Mouse (Mus musculus): ENCODE results near the gene Gsk3b. TPM values are rescaled to one million over a fixed set of nuclear protein-coding genes. Genes with fewer than 3 reads are reported as not detected.
"Not testable (repeated sequence)": the region's sequence is repeated elsewhere in the genome, so short reads cannot be mapped to it uniquely, and the experiment has no call there.

Gsk3b gene
- polyA plus RNA-seq, 1 experiment from 2014 or later = 172 TPM

GRCm38 (mm10) chr16:38110001-38110400, 21.2 kb downstream of the Gsk3b start:
- Histone ChIP-seq H3K27me3 (no peaks in the 10 kb centered on the region), H3K36me3 (peaks cover 14% of the 10 kb centered on the region), H3K4me3 (replicated peaks) (no peak overlapping the region), H3K4me2 (replicated peaks) (no peak overlapping the region), H3K27ac (no peak overlapping the region), H3K9ac (replicated peaks) (no peak overlapping the region), H3K9me3 (no peaks in the 10 kb centered on the region), H3K4me1 (replicated peaks) (peaks cover 31% of the 10 kb centered on the region)
- no peak for ATAC-seq
- 88% methylated on average over 9 of the region's 9 CpGs for WGBS

DNA sequence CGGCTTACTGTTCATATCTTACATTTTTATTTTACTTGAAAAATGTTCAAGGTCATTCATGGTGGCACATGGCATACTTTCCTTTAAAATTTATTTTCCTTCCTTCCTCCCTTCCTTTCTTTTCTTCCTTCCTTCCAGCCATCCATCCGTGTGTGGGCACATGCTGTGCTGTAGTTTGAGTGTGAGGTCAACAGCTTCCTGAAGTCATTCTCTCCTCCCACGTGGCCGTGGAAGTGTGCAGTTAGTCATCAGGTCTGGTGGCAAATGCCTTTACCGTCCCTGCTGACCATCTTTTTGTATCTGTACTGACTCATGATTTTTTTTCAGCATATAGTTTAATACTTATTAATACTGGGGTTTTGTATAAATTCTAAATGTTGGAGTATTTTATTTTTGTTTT, 21.8 kb downstream of the Gsk3b start:
- WGBS = 84% methylated on average over 5 of the region's 5 CpGs
- no peak for ATAC-seq
- no peak overlapping the region for H3K9ac ChIP-seq (replicated peaks)

GRCm38 (mm10) chr16:38114074-38114473, 25.3 kb downstream of the Gsk3b start:
- 82% methylated on average over 2 of the region's 2 CpGs for WGBS
- Histone ChIP-seq H3K4me2 (replicated peaks) (no peak overlapping the region), H3K9me3 (no peaks in the 10 kb centered on the region), H3K4me1 (replicated peaks) (peaks cover 28% of the 10 kb centered on the region), H3K36me3 (peaks cover 10% of the 10 kb centered on the region), H3K4me3 (replicated peaks) (no peak overlapping the region), H3K9ac (replicated peaks) (no peak overlapping the region), H3K27me3 (no peaks in the 10 kb centered on the region), H3K27ac (no peak overlapping the region)
- no peak for ATAC-seq

More for the DNA sequence above, 21.8 kb downstream of the Gsk3b start:
- Histone ChIP-seq H3K36me3 (peaks cover 14% of the 10 kb centered on the region), H3K4me2 (replicated peaks) (no peak overlapping the region), H3K27me3 (no peaks in the 10 kb centered on the region), H3K4me3 (replicated peaks) (no peak overlapping the region), H3K27ac (no peak overlapping the region), H3K9me3 (no peaks in the 10 kb centered on the region), H3K4me1 (replicated peaks) (peaks cover 31% of the 10 kb centered on the region)

- peaks cover 30% of the 10 kb centered on the region for H3K4me1 ChIP-seq (replicated peaks)
- H3K27ac ChIP-seq; ATAC-seq; H3K4me2 ChIP-seq (replicated peaks); H3K9me3 ChIP-seq; H3K4me3 ChIP-seq (replicated peaks); H3K27me3 ChIP-seq; H3K9ac ChIP-seq (replicated peaks): not testable (repeated sequence)
- WGBS = 91% methylated on average over 9 of the region's 9 CpGs
- peaks cover 10% of the 10 kb centered on the region for H3K36me3 ChIP-seq
These were observed 29.1 kb downstream of the Gsk3b start for GRCm38 (mm10) chr16:38117909-38118308.

GRCm38 (mm10) chr16:38118723-38119122, 29.9 kb downstream of the Gsk3b start:
- H3K9me3 ChIP-seq = no peaks in the 10 kb centered on the region
- H3K36me3 ChIP-seq = peaks cover 9% of the 10 kb centered on the region
- peaks cover 28% of the 10 kb centered on the region for H3K4me1 ChIP-seq (replicated peaks)
- WGBS = 93% methylated on average over 1 of the region's 1 CpGs
- no peak overlapping the region for H3K9ac ChIP-seq (replicated peaks)
- H3K4me3 ChIP-seq (replicated peaks) = no peak overlapping the region
- no peak for ATAC-seq
- no peak overlapping the region for H3K4me2 ChIP-seq (replicated peaks)
- no peaks in the 10 kb centered on the region for H3K27me3 ChIP-seq
- H3K27ac ChIP-seq = no peak overlapping the region

- Histone ChIP-seq H3K27ac (no peak overlapping the region), H3K4me1 (replicated peaks) (peaks cover 28% of the 10 kb centered on the region), H3K27me3 (no peaks in the 10 kb centered on the region), H3K9ac (replicated peaks) (no peak overlapping the region), H3K36me3 (peaks cover 4% of the 10 kb centered on the region), H3K9me3 (no peaks in the 10 kb centered on the region), H3K4me2 (replicated peaks) (no peak overlapping the region), H3K4me3 (replicated peaks) (no peak overlapping the region)
- WGBS = 94% methylated on average over 5 of the region's 5 CpGs
- no peak for ATAC-seq
These were observed 30.5 kb downstream of the Gsk3b start for GRCm38 (mm10) chr16:38119286-38119685.

- no peak for ATAC-seq
- H3K4me3 ChIP-seq (replicated peaks) = no peak overlapping the region
- no peaks in the 10 kb centered on the region for H3K9me3 ChIP-seq
- no peaks in the 10 kb centered on the region for H3K36me3 ChIP-seq
- WGBS = 84% methylated on average over 5 of the region's 5 CpGs
- H3K4me2 ChIP-seq (replicated peaks) = no peak overlapping the region
- no peaks in the 10 kb centered on the region for H3K27me3 ChIP-seq
- peaks cover 53% of the 10 kb centered on the region for H3K4me1 ChIP-seq (replicated peaks)
- H3K9ac ChIP-seq (replicated peaks) = no peak overlapping the region
- no peak overlapping the region for H3K27ac ChIP-seq
These were observed 40.4 kb downstream of the Gsk3b start for GRCm38 (mm10) chr16:38129171-38129570.

DNA sequence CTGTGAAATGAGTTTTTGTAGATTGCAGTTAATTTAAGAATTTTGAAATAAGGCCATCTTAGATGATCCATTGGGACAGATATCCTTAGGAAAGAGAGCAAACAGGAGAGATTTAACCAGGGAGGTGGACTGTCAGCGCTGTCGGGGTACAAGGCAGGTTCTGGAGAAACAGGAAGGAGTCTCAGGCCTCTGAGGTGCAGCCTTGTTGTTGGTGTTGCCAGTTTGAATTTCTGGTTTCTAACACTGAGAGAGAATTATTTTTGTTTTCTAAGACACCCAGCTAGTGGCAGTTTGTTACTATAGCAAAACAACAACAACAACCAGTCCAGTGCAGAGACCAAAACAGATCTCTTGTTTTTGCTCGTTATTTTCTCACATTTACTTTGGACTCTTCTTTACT, 42.2 kb downstream of the Gsk3b start:
- Histone ChIP-seq H3K4me2 (replicated peaks) (no peak overlapping the region), H3K4me1 (replicated peaks) (peaks cover 60% of the 10 kb centered on the region), H3K36me3 (no peaks in the 10 kb centered on the region), H3K27me3 (no peaks in the 10 kb centered on the region), H3K9ac (replicated peaks) (no peak overlapping the region), H3K9me3 (no peaks in the 10 kb centered on the region), H3K4me3 (replicated peaks) (no peak overlapping the region), H3K27ac (no peak overlapping the region)
- WGBS = 83% methylated on average over 3 of the region's 3 CpGs
- ATAC-seq = no peak

GRCm38 (mm10) chr16:38131756-38132155, 43.0 kb downstream of the Gsk3b start:
- Histone ChIP-seq H3K4me2 (replicated peaks) (peak overlapping the region; percentile 15; the same call in 1 of the 2 replicates), H3K4me3 (replicated peaks) (no peak overlapping the region), H3K27ac (peak overlapping the region; percentile 51; the same call in 1 of the 2 replicates), H3K36me3 (no peaks in the 10 kb centered on the region), H3K4me1 (replicated peaks) (peaks cover 59% of the 10 kb centered on the region), H3K9me3 (no peaks in the 10 kb centered on the region), H3K27me3 (no peaks in the 10 kb centered on the region), H3K9ac (replicated peaks) (0 out of 2 replicates have a peak overlapping the region, but pooled peaks have one; percentile 16)
- peak; percentile 53; the same call in 1 of the 2 replicates for ATAC-seq
- WGBS = 37% methylated on average over 9 of the region's 9 CpGs

DNA sequence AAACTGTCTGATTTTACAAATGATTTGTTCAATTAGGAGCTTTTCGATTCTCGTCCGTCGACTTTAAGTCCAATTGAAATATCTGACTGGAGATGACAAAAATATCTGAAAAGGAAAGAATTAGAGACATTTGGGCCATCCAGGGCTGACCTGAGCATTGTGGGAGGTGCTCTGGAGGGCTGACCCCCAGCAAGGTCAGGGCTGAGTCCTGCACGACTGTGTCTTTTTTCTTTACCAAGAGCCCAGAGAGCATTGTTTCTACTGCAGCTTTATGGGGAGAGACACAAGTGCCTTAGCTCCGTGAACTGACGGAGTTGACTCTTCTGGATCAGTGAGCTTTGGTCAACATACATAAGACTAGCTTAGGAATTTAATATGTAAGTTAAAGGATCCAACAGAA, 43.4 kb downstream of the Gsk3b start:
- H3K4me1 ChIP-seq (replicated peaks) = peaks cover 64% of the 10 kb centered on the region
- WGBS = 52% methylated on average over 7 of the region's 7 CpGs
- no peaks in the 10 kb centered on the region for H3K27me3 ChIP-seq
- H3K27ac ChIP-seq = 0 out of 2 replicates have a peak overlapping the region, but pooled peaks have one; percentile 7
- no peak for ATAC-seq
- no peak overlapping the region for H3K9ac ChIP-seq (replicated peaks)
- 0 out of 2 replicates have a peak overlapping the region, but pooled peaks have one; percentile 15 for H3K4me2 ChIP-seq (replicated peaks)
- H3K4me3 ChIP-seq (replicated peaks) = no peak overlapping the region
- H3K36me3 ChIP-seq = no peaks in the 10 kb centered on the region
- no peaks in the 10 kb centered on the region for H3K9me3 ChIP-seq

- Histone ChIP-seq H3K4me2 (replicated peaks) (no peak overlapping the region), H3K9ac (replicated peaks) (no peak overlapping the region), H3K9me3 (no peaks in the 10 kb centered on the region), H3K27ac (peak overlapping the region; percentile 1; the same call in 1 of the 2 replicates), H3K36me3 (no peaks in the 10 kb centered on the region), H3K4me3 (replicated peaks) (no peak overlapping the region), H3K4me1 (replicated peaks) (peaks cover 56% of the 10 kb centered on the region), H3K27me3 (no peaks in the 10 kb centered on the region)
- 0 out of 2 replicates have a peak, but pooled peaks have one; percentile 34 for ATAC-seq
- 41% methylated on average over 5 of the region's 5 CpGs for WGBS
These were observed 48.5 kb downstream of the Gsk3b start for GRCm38 (mm10) chr16:38137296-38137695.

DNA sequence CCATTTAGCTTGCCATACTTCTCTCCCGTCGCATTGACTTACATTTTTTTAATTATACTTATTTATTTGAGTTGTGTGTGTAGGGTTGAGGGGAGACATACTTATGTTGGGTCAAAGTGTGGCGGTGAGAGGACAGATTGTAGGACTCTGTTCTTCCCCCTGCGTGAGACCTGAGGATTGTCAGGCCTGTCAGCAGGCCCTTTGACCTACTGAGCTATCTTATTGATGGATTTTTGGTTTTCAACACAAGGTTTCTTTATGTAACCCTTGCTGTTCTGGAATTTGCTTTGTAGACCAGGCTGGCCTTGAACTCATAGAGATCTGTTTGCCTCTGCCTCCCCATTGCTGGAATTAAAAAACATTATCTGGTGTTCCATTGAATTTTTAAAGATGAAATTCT, 56.1 kb downstream of the Gsk3b start:
- Histone ChIP-seq H3K9me3 (no peaks in the 10 kb centered on the region), H3K27me3 (no peaks in the 10 kb centered on the region), H3K4me1 (replicated peaks) (peaks cover 4% of the 10 kb centered on the region), H3K36me3 (0 out of 2 replicates have a peak, but pooled peaks cover 4% of the 10 kb centered on the region), H3K9ac (replicated peaks) (no peak overlapping the region), H3K27ac (no peak overlapping the region), H3K4me3 (replicated peaks) (no peak overlapping the region), H3K4me2 (replicated peaks) (no peak overlapping the region)
- WGBS = 95% methylated on average over 4 of the region's 4 CpGs
- ATAC-seq = no peak

- ATAC-seq = no peak
- H3K36me3 ChIP-seq = peaks cover 6% of the 10 kb centered on the region; the same call in 1 of the 2 replicates
- no peaks in the 10 kb centered on the region for H3K4me1 ChIP-seq (replicated peaks)
- H3K9me3 ChIP-seq = no peaks in the 10 kb centered on the region
- H3K4me2 ChIP-seq (replicated peaks) = no peak overlapping the region
- no peak overlapping the region for H3K9ac ChIP-seq (replicated peaks)
- no peak overlapping the region for H3K27ac ChIP-seq
- no peaks in the 10 kb centered on the region for H3K27me3 ChIP-seq
- H3K4me3 ChIP-seq (replicated peaks) = no peak overlapping the region
These were observed 61.8 kb downstream of the Gsk3b start for GRCm38 (mm10) chr16:38150555-38150954.

Measured in midbrain, embryonic 13.5 days (tissue).